Mouse (Mus musculus) cerebellum, adult 2 months (tissue): Measurements from ENCODE around the gene Gstm1. TPM values are rescaled to one million over a fixed set of nuclear protein-coding genes. Genes with fewer than 3 reads are reported as not detected.

Source experiments
- DNase-seq, 2 experiments: peaks; one replicate each; pipeline ENCODE4 v3.0.0; 2021
- H3K27ac ChIP-seq: fragments of 200-500 bp; 2 replicates; pipeline ENCODE4 v1.5.1; 2012; ENCODE audit warnings: low read length, control low read depth, inconsistent platforms; ENCODE audit not compliant: insufficient read depth
- H3K27me3 ChIP-seq: fragments of 200-500 bp; 2 replicates; pipeline ENCODE4 v1.6.1; 2012; ENCODE audit warnings: inconsistent platforms, mild to moderate bottlenecking, low read length, moderate library complexity; ENCODE audit not compliant: control insufficient read depth, insufficient read depth
- H3K4me1 ChIP-seq: fragments of 200-500 bp; 2 replicates; pipeline ENCODE4 v1.6.1; 2011; ENCODE audit warnings: low read length; ENCODE audit not compliant: control insufficient read depth, insufficient read depth
- H3K4me3 ChIP-seq: fragments of 200-500 bp; replicated peaks from 2 replicates; pipeline ENCODE3; 2011; ENCODE audit warnings: mild to moderate bottlenecking, low read depth, low read length, control low read depth; ENCODE audit not compliant: insufficient read depth
- CTCF ChIP-seq: fragments of 200-500 bp; IDR thresholded peaks from 2 replicates; pipeline ENCODE4 v1.5.1; 2011; ENCODE audit warnings: low read depth, mild to moderate bottlenecking, control low read depth, low read length, moderate library complexity, borderline replicate concordance; ENCODE audit not compliant: insufficient read depth
- POLR2A ChIP-seq: fragments of 200-500 bp; IDR thresholded peaks from 2 replicates; pipeline ENCODE4 v1.6.1; 2011; ENCODE audit warnings: low read length, control low read depth, borderline replicate concordance; ENCODE audit not compliant: insufficient read depth
- WGBS: fragments of 180-500 bp; shearing (Covaris S2); methylation state at CpG from one replicate; pipeline ENCODE4 v1.1.7; 2018; 5-methylcytosine and 5-hydroxymethylcytosine counted together
- polyA plus RNA-seq: library from polyadenylated mRNA; depleted of rRNA; stranded (reverse); fragments of >200 nt; gene quantifications from 2 replicates; pipeline ENCODE4 v1.2.3, GENCODE M21; 2012

Gstm1 gene
- polyA plus RNA-seq, 1 experiment, result 323 TPM

DNA sequence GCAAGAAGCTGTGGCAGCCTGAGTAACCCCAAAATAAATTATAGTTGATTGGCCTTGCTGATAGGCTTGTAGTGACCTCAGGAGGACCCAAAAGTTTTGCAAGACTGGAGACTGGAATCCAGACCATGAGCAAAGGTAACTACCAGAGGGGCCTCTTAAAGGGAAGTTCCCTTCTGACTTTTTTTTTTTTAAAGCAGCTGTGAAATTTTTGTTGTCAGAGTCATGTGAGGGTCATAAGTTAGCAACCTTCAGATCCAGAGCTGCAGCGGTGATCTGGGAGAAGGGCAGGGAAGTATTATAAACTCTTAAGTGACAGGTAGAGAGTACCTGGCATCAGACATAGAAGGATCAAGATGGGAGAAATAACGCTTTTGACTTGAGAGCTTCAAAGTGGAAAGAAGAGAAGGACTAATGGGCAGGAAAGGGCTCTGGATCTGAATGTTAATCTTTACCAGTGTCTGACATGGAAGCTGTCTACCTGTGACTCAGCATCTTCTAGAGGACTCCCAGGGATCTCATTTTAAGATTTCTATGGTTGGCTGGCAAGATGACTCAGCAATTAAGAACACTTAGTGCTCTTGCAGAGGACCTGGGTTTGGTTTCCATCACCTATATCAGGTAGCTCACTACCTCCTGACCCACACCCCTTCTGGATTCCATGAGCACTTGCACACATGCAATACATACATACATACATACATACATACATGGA, 29.3 kb upstream of the Gstm1 start:
- Histone ChIP-seq H3K4me3 (no peak overlapping the region), H3K4me1 (no peaks in the 10 kb centered on the region), H3K27me3 (no peaks in the 10 kb centered on the region), H3K27ac (no peak overlapping the region)
- no peak for TF ChIP-seq CTCF
- TF ChIP-seq POLR2A, result no peak
- WGBS, result 94% methylated on average over 2 of the region's 2 CpGs
- DNase-seq, result no peak

DNA sequence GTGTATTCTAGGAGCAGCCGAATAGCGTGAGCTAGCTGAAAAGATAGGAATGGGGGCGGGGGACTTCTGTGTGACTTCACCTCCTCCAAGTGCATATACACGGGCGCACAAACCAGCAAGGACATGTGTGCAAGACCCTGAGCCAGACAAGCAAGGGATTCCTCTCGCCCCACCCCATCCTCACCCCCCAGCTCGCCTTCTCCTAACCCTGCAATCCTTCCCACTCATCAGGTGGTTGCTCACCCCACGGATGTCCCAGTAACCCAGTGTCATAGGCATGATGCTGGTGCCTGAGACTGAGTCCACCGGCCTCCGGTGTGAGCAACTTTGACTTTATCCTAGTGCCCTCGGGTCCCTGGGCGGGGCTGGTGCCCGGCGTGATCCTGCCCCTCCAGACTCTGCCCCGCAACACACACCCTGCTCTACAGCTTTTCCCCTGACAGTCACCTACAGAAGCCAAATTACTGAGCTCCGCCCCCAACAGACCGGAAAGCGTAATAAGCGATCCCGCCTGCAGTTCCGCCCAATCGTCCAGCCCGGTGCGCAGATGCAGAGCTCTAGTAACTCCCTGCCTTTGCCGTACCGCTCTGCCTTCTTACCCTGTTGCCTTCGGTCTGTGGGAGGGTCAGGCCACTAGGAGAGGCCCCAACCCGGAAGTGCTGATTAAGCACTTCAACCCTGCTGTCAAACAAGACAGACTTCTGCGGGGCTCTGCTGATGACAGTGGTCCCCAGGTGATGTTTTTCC, 26.8 kb upstream of the Gstm1 start, which contains the start of gene Gstm4:
Gene Gstm4 (minus strand): TSS at position 501 of the 747 bp plus-strand sequence.
- TF ChIP-seq CTCF, result no peak
- peak; percentile 79 for TF ChIP-seq POLR2A
- DNase-seq, result peak; percentile 87 to 88
- no peak within 1 kb of the TSS; the same call in 1 of the 2 replicates for H3K27ac ChIP-seq
- H3K4me1 ChIP-seq, result no peaks in the 10 kb centered on the region
- H3K4me3 ChIP-seq, result peak within 1 kb of the TSS; percentile 47
- H3K27me3 ChIP-seq, result no peaks in the 10 kb centered on the region
- WGBS, result 4% methylated on average over 29 of the region's 29 CpGs

DNA sequence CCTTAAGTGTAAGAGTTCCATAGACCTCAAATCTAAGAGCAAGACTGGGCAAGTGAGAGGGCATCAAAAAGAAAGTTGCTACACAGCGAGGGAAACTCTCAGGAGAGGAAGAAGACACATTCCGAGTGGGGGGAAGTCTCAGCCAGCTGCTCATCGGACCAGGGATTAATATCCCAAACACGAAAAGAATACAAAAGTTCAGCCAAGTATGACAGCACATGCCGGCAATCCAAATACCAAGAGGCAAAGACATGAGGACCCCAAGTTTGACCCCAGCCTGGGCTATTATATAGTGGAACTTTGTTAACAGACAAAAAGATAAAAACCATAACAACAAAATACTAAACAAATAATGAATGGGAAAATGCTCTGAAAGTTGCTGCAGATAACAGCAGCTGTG, 15.4 kb upstream of the Gstm1 start:
- TF ChIP-seq CTCF, result no peak
- no peak for TF ChIP-seq POLR2A
- H3K27ac ChIP-seq, result no peak overlapping the region
- DNase-seq, result no peak
- no peaks in the 10 kb centered on the region for H3K4me1 ChIP-seq
- no peak overlapping the region for H3K4me3 ChIP-seq
- no peaks in the 10 kb centered on the region for H3K27me3 ChIP-seq
- WGBS, result 16% methylated on average over 5 of the region's 5 CpGs

DNA sequence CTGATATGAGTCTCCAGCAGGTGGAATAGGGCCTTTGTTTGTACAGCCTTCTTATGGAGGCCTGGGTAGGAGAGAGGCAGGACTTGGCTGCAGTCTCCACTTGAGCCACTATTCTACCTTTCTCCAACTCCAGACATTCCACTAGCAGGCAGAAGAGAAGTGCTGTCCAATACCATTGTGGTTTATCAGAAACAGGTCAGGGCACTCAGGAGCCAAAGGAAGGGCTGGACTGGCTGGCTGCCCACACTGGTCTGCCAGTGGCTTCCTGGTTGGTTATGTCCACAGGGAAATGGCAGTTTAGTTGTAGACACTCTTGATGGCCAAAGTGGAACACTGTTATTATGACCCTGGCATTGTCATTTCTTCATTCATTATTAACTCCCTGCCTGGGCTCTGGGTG, 14.3 kb upstream of the Gstm1 start:
- Histone ChIP-seq H3K4me1 (no peaks in the 10 kb centered on the region), H3K27ac (no peak overlapping the region), H3K27me3 (no peaks in the 10 kb centered on the region), H3K4me3 (no peak overlapping the region)
- no peak for DNase-seq
- TF ChIP-seq POLR2A, result no peak
- TF ChIP-seq CTCF, result no peak

DNA sequence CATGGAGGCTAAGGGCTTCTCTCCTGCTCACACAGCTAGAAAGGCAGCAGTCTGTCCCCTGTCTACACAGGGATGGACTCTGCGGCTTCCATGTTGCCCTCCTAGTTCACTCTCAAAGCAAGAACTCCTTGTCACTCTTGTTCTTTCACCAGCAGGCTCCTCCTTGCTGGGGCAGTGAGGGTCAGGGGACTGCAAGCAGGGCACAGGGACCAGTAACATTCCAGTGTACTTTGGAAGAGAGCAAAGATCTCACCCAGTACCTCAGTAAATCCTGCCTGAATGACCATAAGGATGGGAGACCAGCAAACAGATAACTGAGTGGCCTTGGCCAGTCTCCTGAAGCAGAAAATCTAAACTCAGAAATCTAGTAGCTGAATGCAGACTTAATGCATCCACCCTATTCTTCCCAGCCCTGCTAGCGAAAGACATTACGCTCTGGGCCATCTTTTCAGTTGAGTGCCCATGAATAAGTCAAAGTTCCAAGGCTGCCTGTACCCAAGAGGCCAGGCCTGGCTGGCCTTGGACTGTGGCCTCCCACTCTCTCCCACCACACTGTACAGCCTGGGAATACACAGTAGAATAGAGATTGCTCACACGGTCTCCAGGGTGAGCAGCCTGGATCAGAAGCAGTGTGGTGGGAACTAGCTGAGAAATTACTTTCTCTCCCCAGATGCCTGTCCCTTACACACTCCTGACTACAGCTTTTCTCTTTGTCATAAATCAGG, 11.0 kb upstream of the Gstm1 start:
- Histone ChIP-seq H3K4me1 (no peaks in the 10 kb centered on the region), H3K27ac (no peak overlapping the region), H3K27me3 (no peaks in the 10 kb centered on the region), H3K4me3 (no peak overlapping the region)
- no peak for TF ChIP-seq CTCF
- no peak for DNase-seq
- WGBS, result 69% methylated on average over 4 of the region's 4 CpGs

DNA sequence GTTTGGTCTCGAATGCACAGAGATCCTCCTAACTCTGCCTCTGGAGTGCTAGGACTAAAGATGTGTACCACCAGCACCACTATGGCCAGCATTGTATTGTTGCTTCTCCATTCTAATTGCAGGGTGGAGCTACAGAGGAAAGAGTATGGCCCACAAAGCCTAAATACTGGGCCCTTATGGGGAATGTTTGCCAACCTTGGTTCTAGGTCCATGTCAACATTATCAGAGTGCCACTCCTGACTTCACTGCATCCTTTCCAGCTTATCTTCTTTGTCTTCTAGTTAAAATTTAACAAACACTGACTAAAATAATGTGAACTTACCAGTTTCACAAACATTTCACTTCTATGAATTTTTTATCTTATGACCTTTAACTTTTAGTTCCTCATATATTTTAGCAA, 8.8 kb upstream of the Gstm1 start:
- no peak for TF ChIP-seq POLR2A
- DNase-seq, result no peak
- WGBS, result 95% methylated on average over 1 of the region's 1 CpGs
- Histone ChIP-seq H3K27ac (no peak overlapping the region), H3K27me3 (no peaks in the 10 kb centered on the region), H3K4me1 (no peaks in the 10 kb centered on the region), H3K4me3 (no peak overlapping the region)

DNA sequence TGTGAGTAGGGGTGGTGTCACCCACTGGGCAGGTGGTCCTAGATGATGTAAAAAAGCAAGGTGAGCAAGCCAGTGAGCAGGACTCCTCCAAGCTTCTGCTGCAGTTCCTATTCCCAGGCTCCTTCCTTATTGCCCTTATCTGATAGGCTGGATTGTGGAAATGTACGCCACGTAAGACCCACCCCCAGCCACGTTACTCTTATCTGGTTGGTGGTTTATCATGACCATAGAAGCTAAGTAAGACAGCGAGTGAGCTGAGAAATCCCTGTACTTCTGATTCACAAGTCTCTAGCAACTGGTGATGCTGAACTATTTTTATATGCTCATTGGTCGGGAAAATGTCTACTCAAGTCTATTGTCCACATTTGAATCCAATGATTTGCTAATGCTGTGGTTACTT, 8.3 kb upstream of the Gstm1 start:
- Histone ChIP-seq H3K27me3 (no peaks in the 10 kb centered on the region), H3K27ac (no peak overlapping the region), H3K4me1 (no peaks in the 10 kb centered on the region), H3K4me3 (no peak overlapping the region)
- no peak for DNase-seq
- WGBS, result 84% methylated on average over 5 of the region's 5 CpGs
- TF ChIP-seq POLR2A, result no peak

DNA sequence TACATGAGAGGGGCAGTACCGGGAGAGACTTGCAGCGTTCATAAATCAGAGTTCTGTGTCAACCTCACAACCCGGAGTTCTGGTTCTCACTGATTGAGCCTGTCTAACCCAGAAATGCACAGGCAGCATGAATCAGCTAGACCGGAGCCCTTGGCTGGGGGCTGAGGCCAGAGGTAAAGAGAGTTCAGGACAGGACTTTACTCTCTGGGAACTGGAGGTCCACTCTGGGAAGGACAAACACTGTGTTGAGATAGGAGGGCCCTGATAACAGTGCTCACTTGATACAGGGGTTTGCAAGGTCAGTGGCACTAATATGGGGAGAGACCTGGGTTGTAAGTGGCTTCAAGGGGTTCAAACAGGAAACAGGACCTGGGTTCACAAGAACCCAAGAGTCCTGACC, 7.5 kb upstream of the Gstm1 start:
- Histone ChIP-seq H3K4me3 (no peak overlapping the region), H3K4me1 (no peaks in the 10 kb centered on the region), H3K27me3 (no peaks in the 10 kb centered on the region), H3K27ac (no peak overlapping the region)
- no peak for TF ChIP-seq CTCF
- TF ChIP-seq POLR2A, result no peak
- 89% methylated on average over 4 of the region's 4 CpGs for WGBS
- DNase-seq, result no peak
